Mouse (Mus musculus): ENCODE measurements around the gene Hapln2.

DNA sequence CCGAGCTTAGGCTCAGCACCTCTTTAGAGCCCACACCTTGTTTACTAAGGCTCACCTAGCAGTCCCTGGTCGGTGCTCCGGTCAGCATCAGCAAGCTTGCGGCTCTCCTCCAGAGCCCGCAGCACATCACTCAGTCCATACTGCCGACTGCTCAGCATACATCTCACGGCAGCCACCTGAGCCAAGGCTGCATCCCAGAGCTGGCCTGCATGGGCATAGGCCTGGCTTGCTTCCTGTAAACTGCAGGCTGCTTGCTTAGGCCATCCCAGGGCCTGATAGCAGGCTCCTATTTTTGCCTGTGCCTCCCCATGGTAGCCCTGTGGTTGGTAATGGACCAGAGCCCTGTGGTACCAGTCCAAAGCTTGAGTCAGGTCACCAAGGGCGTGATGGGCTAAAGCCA, 47.4 kb upstream of the Hapln2 start:
- TF ChIP-seq CTCF (IDR thresholded peaks at IDR 0.05; ENCODE audit: low read depth) (no peak), EP300 (IDR thresholded peaks at IDR 0.05; ENCODE audit: low read depth) (no peak)
